Mouse (Mus musculus): ENCODE data around the gene Doc2g. TPM values are rescaled to one million over a fixed set of nuclear protein-coding genes. Genes with fewer than 3 reads are reported as not detected.
"Not testable (repeated sequence)": the region's sequence is repeated elsewhere in the genome, so short reads cannot be mapped to it uniquely, and the experiment has no call there.

Gene Doc2g
- polyA plus RNA-seq, 1 experiment, result 18.4 TPM

- TF ChIP-seq POLR2A (IDR thresholded peaks at IDR 0.05; ENCODE audit: borderline replicate concordance, extremely low read depth, insufficient read depth, insufficient read length, poor library complexity, severe bottlenecking) (no peak), CTCF (IDR thresholded peaks at IDR 0.05; ENCODE audit: borderline replicate concordance, extremely low read depth, insufficient read depth, insufficient read length) (no peak)
Measured at GRCm38 (mm10) chr19:3972229-3972628, 30.9 kb upstream of the Doc2g start, which contains the start of gene Aldh3b2. Gene Aldh3b2 (plus strand): TSS chr19:3972328.

GRCm38 (mm10) chr19:3974608-3975007 lies 28.5 kb upstream of the Doc2g start:
- not testable (repeated sequence) for DNase-seq (ENCODE audit: low read depth)

More at GRCm38 (mm10) chr19:3972229-3972628, 30.9 kb upstream of the Doc2g start, which contains the start of gene Aldh3b2:
- no peak for DNase-seq (ENCODE audit: low read depth)

GRCm38 (mm10) chr19:3975866-3976265 lies 27.2 kb upstream of the Doc2g start:
- no peak for DNase-seq (ENCODE audit: low read depth)
- TF ChIP-seq POLR2A (IDR thresholded peaks at IDR 0.05; ENCODE audit: borderline replicate concordance, extremely low read depth, insufficient read depth, insufficient read length, poor library complexity, severe bottlenecking), result no peak
- TF ChIP-seq CTCF (IDR thresholded peaks at IDR 0.05; ENCODE audit: borderline replicate concordance, extremely low read depth, insufficient read depth, insufficient read length), result no peak

GRCm38 (mm10) chr19:3980309-3980708 lies 22.8 kb upstream of the Doc2g start:
- peak; percentile 89 for DNase-seq (ENCODE audit: low read depth)
- TF ChIP-seq CTCF (IDR thresholded peaks at IDR 0.05; ENCODE audit: borderline replicate concordance, extremely low read depth, insufficient read depth, insufficient read length), result peak; percentile 75
- no peak for TF ChIP-seq POLR2A (IDR thresholded peaks at IDR 0.05; ENCODE audit: borderline replicate concordance, extremely low read depth, insufficient read depth, insufficient read length, poor library complexity, severe bottlenecking)

GRCm38 (mm10) chr19:3980917-3981316 lies 22.2 kb upstream of the Doc2g start:
- TF ChIP-seq CTCF (IDR thresholded peaks at IDR 0.05; ENCODE audit: borderline replicate concordance, extremely low read depth, insufficient read depth, insufficient read length), result no peak
- no peak for TF ChIP-seq POLR2A (IDR thresholded peaks at IDR 0.05; ENCODE audit: borderline replicate concordance, extremely low read depth, insufficient read depth, insufficient read length, poor library complexity, severe bottlenecking)
- DNase-seq (ENCODE audit: low read depth), result no peak

GRCm38 (mm10) chr19:3983527-3984200 lies 19.4 kb upstream of the Doc2g start:
- DNase-seq (ENCODE audit: low read depth), result no peak
- TF ChIP-seq CTCF (IDR thresholded peaks at IDR 0.05; ENCODE audit: borderline replicate concordance, extremely low read depth, insufficient read depth, insufficient read length) (no peak), POLR2A (IDR thresholded peaks at IDR 0.05; ENCODE audit: borderline replicate concordance, extremely low read depth, insufficient read depth, insufficient read length, poor library complexity, severe bottlenecking) (no peak)

- no peak for DNase-seq (ENCODE audit: low read depth)
- TF ChIP-seq POLR2A (IDR thresholded peaks at IDR 0.05; ENCODE audit: borderline replicate concordance, extremely low read depth, insufficient read depth, insufficient read length, poor library complexity, severe bottlenecking) (no peak), CTCF (IDR thresholded peaks at IDR 0.05; ENCODE audit: borderline replicate concordance, extremely low read depth, insufficient read depth, insufficient read length) (no peak)
Measured at GRCm38 (mm10) chr19:3985261-3985681, 17.8 kb upstream of the Doc2g start.

- DNase-seq (ENCODE audit: low read depth), result peak; percentile 62
- TF ChIP-seq POLR2A (IDR thresholded peaks at IDR 0.05; ENCODE audit: borderline replicate concordance, extremely low read depth, insufficient read depth, insufficient read length, poor library complexity, severe bottlenecking) (no peak), CTCF (IDR thresholded peaks at IDR 0.05; ENCODE audit: borderline replicate concordance, extremely low read depth, insufficient read depth, insufficient read length) (no peak)
Measured at GRCm38 (mm10) chr19:3986334-3986733, 16.8 kb upstream of the Doc2g start, which contains the start of gene Acy3. Gene Acy3 (plus strand): TSS chr19:3986570.

GRCm38 (mm10) chr19:3988066-3988465 lies 15.0 kb upstream of the Doc2g start:
- DNase-seq (ENCODE audit: low read depth), result no peak
- TF ChIP-seq CTCF (IDR thresholded peaks at IDR 0.05; ENCODE audit: borderline replicate concordance, extremely low read depth, insufficient read depth, insufficient read length) (no peak), POLR2A (IDR thresholded peaks at IDR 0.05; ENCODE audit: borderline replicate concordance, extremely low read depth, insufficient read depth, insufficient read length, poor library complexity, severe bottlenecking) (no peak)

- no peak for DNase-seq (ENCODE audit: low read depth)
- TF ChIP-seq CTCF (IDR thresholded peaks at IDR 0.05; ENCODE audit: borderline replicate concordance, extremely low read depth, insufficient read depth, insufficient read length), result no peak; the same call in 1 of the 2 replicates
- no peak for TF ChIP-seq POLR2A (IDR thresholded peaks at IDR 0.05; ENCODE audit: borderline replicate concordance, extremely low read depth, insufficient read depth, insufficient read length, poor library complexity, severe bottlenecking)
Measured at GRCm38 (mm10) chr19:3988750-3989149, 14.4 kb upstream of the Doc2g start.

GRCm38 (mm10) chr19:3990804-3991203 lies 12.3 kb upstream of the Doc2g start:
- DNase-seq (ENCODE audit: low read depth), result no peak
- TF ChIP-seq CTCF (IDR thresholded peaks at IDR 0.05; ENCODE audit: borderline replicate concordance, extremely low read depth, insufficient read depth, insufficient read length) (no peak), POLR2A (IDR thresholded peaks at IDR 0.05; ENCODE audit: borderline replicate concordance, extremely low read depth, insufficient read depth, insufficient read length, poor library complexity, severe bottlenecking) (no peak)

- TF ChIP-seq CTCF (IDR thresholded peaks at IDR 0.05; ENCODE audit: borderline replicate concordance, extremely low read depth, insufficient read depth, insufficient read length) (no peak), POLR2A (IDR thresholded peaks at IDR 0.05; ENCODE audit: borderline replicate concordance, extremely low read depth, insufficient read depth, insufficient read length, poor library complexity, severe bottlenecking) (no peak)
- no peak for DNase-seq (ENCODE audit: low read depth)
Measured at GRCm38 (mm10) chr19:3991562-3991961, 11.6 kb upstream of the Doc2g start.

All from brain, embryonic 14.5 days (tissue).